Mouse (Mus musculus): Measurements from ENCODE around the gene Tmem205.
A peak's percentile ranks its signal among the peaks of the same experiment; 100 is the strongest.

Gene Tmem205

DNA sequence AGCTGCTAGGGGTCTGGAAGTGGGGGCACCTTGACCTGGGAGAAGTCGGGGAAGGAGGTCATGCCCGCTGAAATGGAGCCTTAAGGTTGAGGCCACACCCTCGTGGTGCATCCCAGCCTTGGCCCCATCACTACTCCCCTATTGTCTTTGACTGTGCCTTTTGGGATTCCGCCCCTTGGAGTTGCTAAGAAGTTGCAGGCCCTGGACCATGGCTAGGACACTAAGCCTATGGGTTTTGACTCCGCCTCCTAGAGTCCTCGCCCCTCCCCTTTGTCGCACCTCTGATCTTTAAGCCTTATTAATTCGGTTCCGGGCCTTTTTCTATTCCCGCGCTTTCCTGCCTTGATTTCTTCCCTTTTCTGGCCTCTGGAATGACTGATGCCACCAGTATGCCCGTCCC, 16.3 kb upstream of the Tmem205 start:
- DNase-seq (ENCODE audit: low spot score), result no peak

DNA sequence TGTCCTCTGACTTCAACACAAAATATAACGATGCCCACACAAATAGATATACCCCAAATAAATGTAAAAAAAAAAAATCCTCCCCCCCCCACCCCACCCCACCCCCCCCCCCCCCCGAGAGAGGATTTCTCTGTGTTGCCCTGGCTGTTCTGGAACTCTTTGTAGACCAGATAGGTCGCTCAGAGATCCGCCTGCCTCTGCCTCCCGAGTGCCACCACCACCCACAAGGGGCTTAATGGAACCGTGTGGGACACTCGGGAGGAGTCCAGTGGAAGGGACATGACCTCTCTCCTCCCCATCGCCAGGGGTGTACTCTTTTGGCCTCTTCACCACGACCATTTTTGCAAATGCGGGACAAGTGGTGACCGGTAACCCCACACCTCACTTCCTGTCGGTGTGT, 15.7 kb upstream of the Tmem205 start:
- no peak for DNase-seq (ENCODE audit: low spot score)

DNA sequence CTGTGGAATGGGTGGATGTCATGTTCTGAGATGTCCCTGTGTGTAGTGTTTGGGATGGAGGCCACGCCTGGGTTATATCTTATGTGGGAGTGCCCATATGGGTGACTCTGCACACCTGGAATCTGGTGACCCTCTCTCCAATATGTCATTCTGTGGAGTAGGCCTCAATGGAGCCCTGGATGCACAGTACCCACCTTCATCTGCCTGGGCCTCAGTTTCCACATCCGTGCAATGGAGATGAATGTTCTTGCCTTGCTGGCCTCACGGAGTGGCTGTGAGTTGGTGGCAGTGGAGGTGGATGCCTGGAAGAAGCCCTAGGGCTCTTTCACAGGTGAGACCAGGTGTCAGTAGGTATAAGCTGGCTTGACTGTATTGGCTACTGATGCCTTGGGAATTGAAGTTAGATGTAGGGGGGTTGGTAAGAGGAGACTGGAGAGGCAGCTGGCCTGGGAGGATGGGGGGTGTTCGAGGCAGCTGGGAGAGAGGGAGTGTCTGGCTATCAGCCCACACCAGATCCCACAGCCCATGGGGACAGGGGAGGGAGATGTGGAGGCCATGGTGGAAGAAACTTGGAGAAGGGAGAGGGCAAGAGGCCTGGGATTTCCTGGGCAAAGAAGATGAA, 11.0 kb upstream of the Tmem205 start:
- DNase-seq (ENCODE audit: low spot score), result no peak

DNA sequence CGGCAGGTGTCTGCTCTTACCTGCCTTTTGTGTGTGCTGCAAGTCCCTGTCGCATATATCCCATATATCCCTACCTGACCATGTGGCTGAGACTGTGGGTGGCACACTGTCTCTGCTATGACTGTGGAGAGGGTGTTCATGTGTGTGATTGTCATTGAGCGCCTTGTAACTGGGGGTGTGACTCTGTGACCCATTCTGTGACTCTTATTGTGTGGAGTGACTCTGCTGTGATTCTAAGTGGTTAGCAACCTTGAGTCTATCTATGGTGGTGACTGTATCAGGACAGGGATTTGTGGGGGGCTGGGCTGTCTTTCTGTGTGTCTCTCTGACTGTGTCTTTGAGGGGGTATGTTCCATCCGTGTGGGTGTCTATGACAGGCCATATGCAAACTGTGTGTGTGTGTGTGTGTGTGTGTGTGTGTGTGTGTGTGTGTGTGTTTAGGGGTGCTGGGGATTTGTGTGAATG, 10.4 kb upstream of the Tmem205 start:
- DNase-seq (ENCODE audit: low spot score), result no peak

DNA sequence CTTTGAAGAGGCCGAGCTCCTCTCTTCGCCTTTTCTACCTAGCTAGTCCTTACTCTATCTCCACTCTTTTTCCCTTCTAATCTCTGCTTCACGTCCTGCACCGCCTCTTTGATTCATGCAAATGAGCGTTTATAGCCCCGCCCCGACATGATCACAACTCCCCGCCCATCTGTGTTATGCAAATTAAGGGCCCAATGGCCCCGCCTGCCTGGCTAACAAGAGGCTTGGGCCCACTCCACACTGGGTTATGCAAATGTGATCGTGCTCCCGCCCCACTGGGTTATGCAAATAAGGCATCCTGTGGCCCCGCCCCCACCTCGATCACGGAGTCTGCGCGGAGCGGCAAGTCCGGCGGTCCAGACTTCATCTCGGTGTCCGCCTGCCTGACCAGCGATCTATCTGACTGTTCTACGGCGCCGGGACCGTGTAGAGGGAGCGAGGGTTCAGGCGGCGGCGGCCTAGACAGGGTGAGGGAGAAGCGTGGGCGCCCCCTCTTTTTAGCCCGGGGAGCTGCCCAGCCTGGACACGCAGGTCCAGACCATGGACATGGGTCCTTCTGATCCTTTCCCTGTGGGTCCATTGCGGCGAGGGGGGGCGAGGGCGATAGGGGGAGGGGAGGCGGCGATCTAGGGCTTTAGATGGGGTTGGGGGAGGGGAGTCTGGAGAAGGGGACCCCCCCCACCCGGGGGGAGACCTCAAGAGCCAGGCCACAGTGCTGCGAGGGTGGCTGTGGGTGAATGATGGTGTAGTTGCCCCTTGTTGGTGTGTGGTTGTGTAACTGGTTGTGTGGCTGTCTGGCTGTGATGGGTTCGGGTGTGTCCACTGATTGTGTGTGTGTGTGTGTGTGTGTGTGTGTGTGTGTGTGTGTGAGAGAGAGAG, 9.6 kb upstream of the Tmem205 start, which contains the start of gene Plppr2:
Plppr2 (plus strand) TSS at position 342 of the 879 bp plus-strand sequence.
- DNase-seq (ENCODE audit: low spot score), result peak; percentile 61

DNA sequence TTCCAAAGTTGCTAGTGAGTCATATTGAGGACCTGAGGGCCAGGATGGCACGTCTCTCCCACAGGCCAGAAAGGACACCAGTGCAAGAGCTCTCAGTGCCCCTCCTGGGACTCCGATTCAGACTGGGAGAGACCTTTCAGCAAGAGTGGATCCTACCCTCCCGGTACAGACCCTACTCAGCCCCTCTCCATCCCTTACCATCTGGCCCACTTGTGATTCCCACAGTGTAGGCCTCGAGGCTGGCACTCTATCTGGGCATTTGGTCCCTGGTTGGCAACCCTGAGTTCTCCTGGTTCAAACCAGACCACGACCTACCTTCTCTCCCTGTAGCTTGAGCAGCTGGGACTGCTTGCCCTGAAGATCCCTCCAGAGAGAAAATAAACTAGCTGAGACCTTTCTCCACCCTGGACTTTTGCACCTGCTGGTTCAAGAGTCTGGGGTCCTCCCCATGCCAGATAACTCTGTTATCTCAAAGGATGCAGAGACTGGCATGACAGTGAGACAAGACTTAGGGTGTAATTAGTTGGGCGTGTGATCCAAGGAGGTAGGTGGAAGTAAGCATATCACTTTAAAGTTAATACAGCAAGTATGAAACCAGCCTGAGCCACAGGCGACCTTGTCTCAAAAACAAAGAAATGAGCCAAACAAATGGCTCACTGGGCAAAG, 8.2 kb upstream of the Tmem205 start:
- DNase-seq (ENCODE audit: low spot score), result no peak

DNA sequence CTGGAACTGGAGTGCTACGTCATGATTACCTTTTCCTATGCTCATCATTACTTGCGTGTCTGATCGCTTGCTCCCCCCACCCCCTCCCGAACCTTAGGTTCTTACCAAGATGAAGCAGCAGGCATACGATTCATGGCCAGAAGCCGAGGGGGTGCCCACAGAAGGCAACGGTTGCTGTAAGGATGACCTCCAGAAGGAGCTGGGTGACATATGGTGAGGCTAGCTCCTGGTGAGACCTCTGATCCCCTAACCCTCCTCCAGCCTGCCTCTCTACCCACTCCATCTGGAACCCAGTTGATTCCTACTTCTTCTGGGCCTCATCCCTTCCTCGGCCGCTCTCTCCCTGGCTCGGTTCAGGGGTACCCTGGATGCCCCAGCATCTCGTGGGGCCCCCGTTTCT, 6.7 kb upstream of the Tmem205 start:
- no peak for DNase-seq (ENCODE audit: low spot score)

DNA sequence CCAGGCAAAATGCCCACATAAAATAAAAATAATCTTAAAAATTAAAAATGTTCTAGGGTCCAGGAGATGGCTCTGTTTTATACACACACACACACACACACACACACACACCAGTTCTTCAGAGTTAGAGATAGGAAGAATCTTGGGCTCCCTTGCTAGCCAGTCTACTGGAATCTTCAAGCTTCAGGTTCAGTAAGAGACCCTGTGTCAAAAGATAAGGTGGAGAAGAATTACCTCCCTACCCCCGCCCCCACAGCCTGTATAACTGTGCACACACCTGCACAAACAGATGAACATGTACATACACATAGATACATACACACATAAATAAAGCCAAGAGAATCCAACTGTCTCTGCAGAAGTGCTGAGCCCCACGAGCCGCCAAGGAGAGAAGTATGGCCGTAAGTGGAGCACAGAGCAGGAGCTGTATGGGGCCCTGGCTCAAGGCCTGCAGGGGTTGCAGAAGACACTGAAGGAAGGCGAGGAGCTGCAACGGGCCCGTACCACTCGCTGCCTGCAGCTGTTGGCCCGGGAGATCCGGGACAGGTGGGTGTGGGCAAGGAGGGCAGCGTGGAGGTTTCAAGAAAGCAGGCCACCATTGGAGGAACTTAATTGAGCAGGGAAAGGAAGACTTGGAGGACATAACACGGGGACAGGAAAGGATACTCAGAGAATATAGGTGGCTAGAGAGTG, 5.2 kb upstream of the Tmem205 start:
- no peak for DNase-seq (ENCODE audit: low spot score)

DNA sequence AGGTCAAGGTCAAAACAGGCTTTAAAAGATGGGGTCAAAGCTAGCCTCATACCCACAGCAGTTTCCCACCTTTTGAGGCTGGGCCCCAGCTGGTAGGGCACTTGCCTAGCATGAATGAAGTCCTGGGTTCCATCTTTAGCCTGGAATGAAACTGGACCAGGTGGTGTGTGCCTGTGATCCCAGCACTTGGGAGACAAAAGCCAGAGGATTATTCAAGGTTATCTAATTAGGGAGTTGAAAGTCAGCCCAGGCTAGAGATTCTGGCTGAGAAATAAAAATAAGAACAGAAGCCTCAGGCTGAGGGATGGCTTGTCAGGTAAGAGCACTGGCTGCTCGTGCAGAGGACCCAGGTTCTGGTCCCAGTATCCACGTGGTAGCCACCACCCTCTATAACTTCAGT, 4.7 kb upstream of the Tmem205 start:
- DNase-seq (ENCODE audit: low spot score), result no peak

DNA sequence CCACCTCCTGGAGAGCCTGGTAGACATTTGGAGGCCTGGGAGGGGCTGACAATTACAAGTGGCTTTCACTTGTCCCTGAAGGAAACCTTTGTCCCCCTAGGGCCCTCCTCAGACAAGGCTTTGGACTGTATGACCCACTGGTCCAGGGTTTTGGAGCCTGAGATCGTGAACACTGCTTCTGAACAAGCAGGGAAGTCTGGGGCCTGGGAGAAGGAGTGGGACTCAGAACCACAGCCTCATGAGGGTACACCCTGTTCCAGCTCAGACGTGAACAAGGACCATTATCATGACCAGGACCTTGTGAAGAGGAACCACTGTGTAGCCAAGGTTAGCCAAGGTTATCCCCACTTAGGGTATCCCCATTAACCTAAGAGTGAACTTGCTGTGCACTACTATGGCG, 1.9 kb upstream of the Tmem205 start:
- DNase-seq (ENCODE audit: low spot score), result no peak

DNA sequence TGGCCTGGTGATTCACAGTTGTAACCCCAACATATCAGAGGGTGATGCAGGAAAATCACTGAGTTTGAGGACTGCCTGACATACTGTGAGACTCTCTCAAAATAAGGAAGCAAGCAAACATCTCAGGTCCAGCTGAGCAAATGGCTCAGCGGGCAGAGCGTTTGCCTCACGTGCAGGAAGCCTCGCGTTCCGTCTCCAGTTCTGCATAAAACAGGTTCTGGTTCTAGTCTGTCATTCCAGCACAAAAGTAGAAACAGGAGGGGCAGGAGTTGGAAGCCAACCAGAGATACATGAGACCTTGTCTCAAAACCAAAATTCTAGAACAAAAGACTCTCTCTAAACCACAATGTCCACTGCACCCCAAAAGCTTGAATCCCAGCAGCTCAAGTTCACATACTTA, 572 bp downstream of the Tmem205 start:
- no peak for DNase-seq (ENCODE audit: low spot score)

DNA sequence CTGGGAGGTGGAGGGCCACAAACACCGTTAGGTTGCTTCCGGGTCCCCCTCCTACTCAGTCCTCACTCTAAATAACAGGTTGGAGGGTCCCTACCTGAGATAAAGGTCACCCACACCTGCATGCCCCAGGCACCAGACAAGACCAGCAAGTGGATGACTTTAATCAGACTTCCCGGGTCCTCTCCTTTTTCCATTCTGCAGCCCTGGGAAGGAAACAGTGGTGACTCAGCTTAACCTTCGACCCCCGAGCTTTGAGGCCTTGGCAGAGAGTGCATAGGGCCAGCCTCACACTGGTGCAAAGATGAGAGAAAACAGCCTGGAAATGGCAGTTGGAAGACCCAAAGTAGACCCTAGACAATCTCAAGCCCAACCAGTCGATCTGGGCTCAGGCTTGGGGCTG, 1.2 kb downstream of the Tmem205 start:
- no peak for DNase-seq (ENCODE audit: low spot score)

DNA sequence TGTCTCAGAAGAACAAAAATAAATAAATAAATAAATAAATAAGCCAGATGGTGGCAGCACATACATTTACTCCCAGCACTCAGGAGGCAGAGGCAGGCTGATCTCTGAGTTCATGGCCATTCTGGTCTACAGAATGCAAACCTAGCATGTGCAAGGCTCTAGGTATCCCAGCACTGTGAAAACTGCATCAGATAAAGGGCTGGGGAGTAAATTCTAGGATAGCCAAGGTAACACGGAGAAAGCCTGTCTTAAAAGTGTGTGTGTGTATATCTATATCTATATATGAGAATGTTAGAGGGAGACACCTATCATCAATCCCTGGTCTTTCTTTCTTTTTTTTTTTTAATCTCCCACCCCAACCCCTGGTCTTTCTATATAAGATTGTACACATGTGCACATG, 1.9 kb downstream of the Tmem205 start:
- no peak for DNase-seq (ENCODE audit: low spot score)

DNA sequence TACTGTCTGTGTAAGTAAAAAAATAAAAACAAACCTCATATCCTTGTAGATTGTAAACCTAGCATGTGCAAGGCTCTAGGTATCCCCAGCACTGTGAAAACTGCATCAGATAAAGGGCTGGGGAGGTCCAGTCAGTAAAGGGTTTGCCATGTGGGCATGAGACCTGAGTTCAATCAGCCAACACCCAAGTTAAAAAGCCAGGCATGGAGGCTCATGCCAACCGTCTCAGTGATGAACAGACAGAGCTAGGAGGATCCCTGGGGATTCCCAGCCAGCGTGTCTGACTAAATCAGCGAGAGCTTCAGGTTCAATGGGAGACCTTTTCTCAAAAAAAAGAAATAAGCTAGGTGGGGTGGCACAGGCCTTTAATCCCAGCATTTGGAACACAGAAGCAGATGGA, 2.3 kb downstream of the Tmem205 start:
- no peak for DNase-seq (ENCODE audit: low spot score)

DNA sequence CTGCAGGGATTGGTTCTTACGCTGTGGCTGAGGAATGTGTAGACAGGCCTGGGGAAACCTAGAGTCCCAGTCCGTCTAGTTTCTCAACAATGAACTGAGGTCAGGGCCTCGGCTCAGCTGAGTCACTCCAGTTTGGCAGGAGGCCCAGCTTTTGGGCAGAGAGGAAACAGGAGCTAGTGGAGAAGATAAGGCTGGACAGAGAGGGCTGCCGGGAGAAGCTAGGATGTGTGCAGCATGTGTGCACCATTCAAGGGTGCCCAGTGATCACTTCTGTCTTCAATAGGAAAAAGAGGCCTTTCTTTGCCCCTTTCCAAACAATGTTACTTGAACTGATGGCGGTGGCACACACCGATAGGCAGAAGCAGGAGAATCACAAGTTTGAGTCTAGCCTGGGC, 3.3 kb downstream of the Tmem205 start:
- DNase-seq (ENCODE audit: low spot score), result peak; percentile 67

DNA sequence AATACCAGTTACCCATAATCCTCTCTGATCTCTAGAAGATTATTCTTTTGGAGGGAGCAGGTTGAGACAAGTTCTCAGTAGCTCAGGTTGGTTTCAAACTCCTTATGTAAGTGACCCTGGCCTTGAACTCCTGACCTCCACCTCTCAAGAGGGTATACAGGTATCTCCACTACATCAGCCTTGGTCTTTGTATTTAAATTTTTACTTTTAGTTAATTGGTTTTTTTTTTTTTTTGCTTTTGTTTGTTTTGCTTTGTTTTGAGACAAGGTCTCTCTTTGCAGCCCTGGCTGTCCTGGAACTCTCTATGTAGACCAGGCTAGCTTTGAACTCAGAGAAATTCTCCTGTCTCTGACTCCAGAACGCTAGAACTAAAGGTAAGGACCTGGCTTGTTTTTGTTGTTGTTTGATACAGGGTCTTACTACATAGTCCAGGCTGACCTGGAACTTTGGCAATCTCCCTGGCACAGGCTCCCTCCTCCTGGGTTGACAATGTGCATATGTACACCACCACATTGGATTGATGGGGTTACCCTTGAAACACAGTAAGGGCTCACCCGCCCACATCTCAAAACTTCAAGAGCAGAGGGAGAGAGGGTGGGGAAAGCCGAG, 3.8 kb downstream of the Tmem205 start:
- no peak for DNase-seq (ENCODE audit: low spot score)

DNA sequence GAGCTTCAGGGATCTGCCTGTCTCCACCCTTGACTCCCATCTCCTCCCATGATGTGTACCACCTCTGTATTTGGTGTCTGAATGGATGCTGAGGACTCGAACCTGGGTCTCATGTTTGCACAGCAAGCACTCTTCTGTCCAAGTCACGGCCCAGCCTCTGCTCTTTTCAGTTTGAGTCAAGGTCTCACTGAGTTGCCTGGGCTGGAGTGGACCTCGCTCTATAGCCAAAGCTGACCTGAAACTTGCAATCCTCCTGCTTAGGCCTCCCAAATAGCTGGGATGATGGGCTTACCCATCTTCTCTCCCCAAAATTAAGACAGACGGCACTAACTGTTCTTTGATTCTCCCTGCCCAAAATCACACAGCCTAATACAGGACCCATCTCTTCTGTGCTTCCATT, 4.3 kb downstream of the Tmem205 start:
- DNase-seq (ENCODE audit: low spot score), result no peak

DNA sequence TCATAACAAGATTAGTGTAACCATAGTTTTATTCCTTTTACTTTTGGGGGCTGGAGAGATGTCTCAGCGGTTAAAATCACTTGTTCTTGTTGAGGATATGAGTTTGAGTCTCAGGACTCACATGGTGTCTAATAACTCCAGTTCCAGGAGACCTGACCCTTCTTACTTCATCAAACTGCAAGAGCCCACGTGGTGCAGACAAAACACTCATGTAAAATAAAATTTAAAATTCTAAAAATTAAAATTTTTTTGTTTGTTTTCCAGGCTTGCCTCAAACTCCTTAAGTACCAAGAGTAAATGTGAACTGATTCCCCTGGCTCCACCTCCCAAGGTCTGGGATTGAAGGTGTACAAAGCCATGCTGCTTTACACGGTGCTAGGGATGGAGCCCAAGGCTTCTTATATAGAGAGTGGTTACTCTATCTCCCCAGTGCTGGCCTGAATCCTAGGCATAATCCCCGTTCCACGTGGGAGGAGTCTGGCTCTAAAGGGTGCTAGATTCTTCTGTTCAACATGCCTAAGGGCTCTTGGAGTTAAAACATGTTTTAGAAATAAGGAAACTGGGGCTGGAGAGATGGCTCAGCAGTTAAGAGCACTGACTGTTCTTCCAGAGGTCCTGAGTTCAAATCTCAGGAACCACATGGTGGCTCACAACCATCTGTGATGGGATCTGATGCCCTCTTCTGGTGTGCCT, 8.5 kb downstream of the Tmem205 start:
- no peak for DNase-seq (ENCODE audit: low spot score)

DNA sequence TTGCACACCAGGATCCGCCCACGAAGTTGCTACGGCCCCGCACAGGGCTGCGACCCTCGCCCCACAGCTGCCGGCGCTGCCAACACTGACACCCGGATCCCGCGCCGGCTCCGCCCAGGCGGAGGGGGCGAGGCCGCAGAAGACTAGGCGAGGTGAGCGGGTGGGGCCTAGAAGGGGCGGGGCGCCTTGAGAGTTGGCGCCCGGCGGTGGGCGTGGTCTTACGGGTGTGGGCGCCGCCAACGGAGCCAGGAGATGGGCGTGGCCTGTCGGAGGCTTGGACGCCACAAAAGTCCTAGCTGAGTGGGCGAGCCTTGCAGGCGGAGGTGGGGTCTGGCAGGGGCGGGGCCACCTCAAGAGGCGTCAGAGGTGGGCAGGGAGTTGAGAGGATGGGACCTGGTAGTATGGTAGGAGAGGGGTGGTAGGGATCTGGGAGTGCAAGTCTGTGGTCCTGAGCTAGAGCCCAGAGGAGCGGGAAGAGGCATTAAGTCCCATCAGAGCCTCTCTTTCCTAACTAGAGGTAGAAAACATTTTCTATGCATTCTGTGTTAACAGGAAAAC, 9.2 kb downstream of the Tmem205 start, which contains the start of gene Rab3d:
Rab3d (minus strand) TSS at position 158 of the 558 bp plus-strand sequence.
- peak; percentile 91 for DNase-seq (ENCODE audit: low spot score)

DNA sequence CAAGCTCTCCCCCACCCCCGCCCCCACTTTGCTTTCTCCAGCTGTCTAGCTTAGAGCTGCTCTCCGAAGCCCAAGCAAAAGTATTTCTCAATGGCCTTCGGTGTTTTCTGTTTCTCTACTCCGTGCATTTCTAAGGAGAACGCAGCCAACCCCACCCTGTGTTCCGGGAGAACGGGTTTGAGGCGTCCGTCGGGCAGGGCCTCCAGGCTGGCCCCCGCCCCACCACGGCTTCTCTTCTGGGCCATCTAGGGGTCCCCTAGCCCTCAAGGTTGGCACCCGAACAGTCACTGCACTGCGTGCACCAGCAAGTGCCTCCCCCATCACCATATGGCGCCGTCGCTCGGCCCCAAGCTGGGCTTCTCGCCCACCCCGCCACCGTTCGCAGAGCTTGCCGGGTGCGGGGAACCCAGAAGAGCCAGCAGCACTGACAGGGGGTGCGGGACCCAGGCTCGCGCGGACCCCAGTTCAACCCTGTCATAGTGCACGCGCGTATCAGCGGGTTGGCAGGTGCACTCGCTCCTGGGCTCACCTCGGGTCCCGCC, 9.8 kb downstream of the Tmem205 start:
- DNase-seq (ENCODE audit: low spot score), result no peak
